ENCODE assay signal across 13 mouse cellular contexts in the genomic region with DNA sequence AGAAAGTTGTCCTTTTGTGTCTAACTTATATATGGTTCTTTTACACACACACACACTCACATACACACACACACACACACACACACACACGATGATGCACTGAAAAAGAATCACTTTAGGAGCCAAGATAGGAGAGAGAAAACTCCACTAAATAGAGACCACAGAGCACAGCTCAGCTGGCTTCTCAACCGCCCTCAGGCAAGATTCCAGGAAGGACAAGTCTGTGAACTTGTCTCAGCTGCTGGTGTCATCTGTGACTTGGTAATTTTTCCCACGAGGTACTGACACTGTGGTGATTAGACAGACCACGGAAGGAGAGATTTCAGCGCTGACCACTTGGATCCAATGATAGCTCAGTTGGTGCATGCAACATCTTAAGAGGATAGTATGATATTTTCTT.
"Had no signal": no experiment of that assay in that cellular context is flagged by ENCODE, and none has a peak within 500 bp of the region (broad histone marks: within the 10 kb centered on the region; RNA-seq: fewer than 3 reads in every experiment).

No protein-coding gene starts in this region.

- DNase-seq: lung, adult 2 months; thymus, postnatal 4 days had no signal

- ATAC-seq: intestine, embryonic 15.5 days; lung, postnatal 0 days had no signal

- H3K27me3 ChIP-seq: intestine, embryonic 15.5 days; kidney, embryonic 15.5 days; liver, embryonic 15.5 days; megakaryocyte, embryonic 14.5 days; midbrain, embryonic 12.5 days had no signal

- H3K9me3 ChIP-seq: intestine, embryonic 15.5 days; kidney, embryonic 15.5 days; limb, embryonic 10.5 days; liver, embryonic 15.5 days; midbrain, embryonic 12.5 days had no signal

- H3K27ac ChIP-seq: intestine, embryonic 15.5 days; kidney, embryonic 15.5 days; layer of hippocampus, adult 2 months; limb, embryonic 10.5 days; liver, embryonic 15.5 days; macrophage; midbrain, embryonic 12.5 days; stomach, postnatal 0 days had no signal

- H3K4me2 ChIP-seq: intestine, embryonic 15.5 days; kidney, embryonic 15.5 days; liver, embryonic 11.5 days; liver, embryonic 15.5 days; midbrain, embryonic 12.5 days had no signal

- H3K9ac ChIP-seq: intestine, embryonic 15.5 days; kidney, embryonic 15.5 days; liver, embryonic 15.5 days; midbrain, embryonic 12.5 days had no signal

- H3K36me3 ChIP-seq: intestine, embryonic 15.5 days; limb, embryonic 10.5 days; liver, embryonic 15.5 days; midbrain, embryonic 12.5 days had no signal

- H3K4me1 ChIP-seq: intestine, embryonic 15.5 days; limb, embryonic 10.5 days; liver, embryonic 15.5 days; megakaryocyte, embryonic 14.5 days had no signal

- H3K4me3 ChIP-seq: intestine, embryonic 15.5 days; kidney, embryonic 15.5 days; layer of hippocampus, adult 2 months; limb, embryonic 10.5 days; liver, embryonic 15.5 days; megakaryocyte, embryonic 14.5 days; midbrain, embryonic 12.5 days had no signal
